Mouse (Mus musculus) bone marrow, adult 2 months (tissue): ENCODE data around the gene Efna5.

Experiments
- CTCF ChIP-seq: fragments of 200-500 bp; IDR thresholded peaks from 2 replicates; pipeline ENCODE4 v1.5.1; 2011; ENCODE audit warnings: low read length, control low read depth; ENCODE audit not compliant: control insufficient read depth, insufficient read depth
- POLR2A ChIP-seq: fragments of 200-500 bp; IDR thresholded peaks from 2 replicates; pipeline ENCODE4 v1.6.1; 2011; ENCODE audit warnings: low read depth, mild to moderate bottlenecking, control low read depth, low read length, borderline replicate concordance; ENCODE audit not compliant: control insufficient read depth

GRCm38 (mm10) chr17:62687369-62687768, 193.7 kb downstream of the Efna5 start:
- TF ChIP-seq CTCF (no peak), POLR2A (no peak)
